Mouse (Mus musculus) ES-E14 (cell line): ENCODE results near the gene Apon. TPM values are rescaled to one million over a fixed set of nuclear protein-coding genes. Genes with fewer than 3 reads are reported as not detected.

Experiments
- DNase-seq: peaks from one replicate; pipeline ENCODE4 v3.0.0-alpha.2; 2013; ENCODE audit warnings: low read depth, low spot score
- H3K27ac ChIP-seq: 2 replicates; pipeline ENCODE4 v1.5.1; 2012; ENCODE audit warnings: low read depth, mild to moderate bottlenecking, low read length, moderate library complexity, mixed read lengths; ENCODE audit not compliant: poor library complexity, insufficient read depth, severe bottlenecking
- H3K36me3 ChIP-seq: 2 replicates; pipeline ENCODE4 v1.6.1; 2012; ENCODE audit warnings: mild to moderate bottlenecking, low read length, moderate library complexity, mixed read lengths; ENCODE audit not compliant: control insufficient read depth, poor library complexity, insufficient read depth, severe bottlenecking
- H3K4me1 ChIP-seq, 2 experiments: fragments of 150-350 bp in 1 of 2; sonication (generic) in 1 of 2; 2 replicates each; pipeline ENCODE4 v1.6.1; 2012; ENCODE audit warnings: low read length in 2 of 2, mild to moderate bottlenecking in 1 of 2, mixed read lengths in 1 of 2; ENCODE audit not compliant: control insufficient read depth in 2 of 2, insufficient read depth in 2 of 2, poor library complexity in 1 of 2
- H3K4me3 ChIP-seq, 2 experiments: fragments of 150-350 bp in 1 of 2; sonication (generic) in 1 of 2; 2 replicates each; pipeline ENCODE4 v1.5.1; 2012; ENCODE audit warnings: low read length in 2 of 2, low read depth in 1 of 2, mild to moderate bottlenecking in 1 of 2, mixed read lengths in 1 of 2; ENCODE audit not compliant: insufficient read depth in 1 of 2, poor library complexity in 1 of 2, severe bottlenecking in 1 of 2
- H3K9ac ChIP-seq: 2 replicates; pipeline ENCODE4 v1.6.1; 2012; ENCODE audit warnings: low read depth, mild to moderate bottlenecking, low read length, mixed read lengths; ENCODE audit not compliant: poor library complexity, insufficient read depth, severe bottlenecking
- H3K9me3 ChIP-seq: fragments of 150-350 bp; sonication (generic); 2 replicates; pipeline ENCODE4 v1.6.1; 2012; ENCODE audit warnings: low read depth, mild to moderate bottlenecking, low read length; ENCODE audit not compliant: control insufficient read depth, insufficient read depth
- CHD2 ChIP-seq: IDR thresholded peaks from 2 replicates; pipeline ENCODE4 v1.6.1; 2014; ENCODE audit warnings: mild to moderate bottlenecking, low read depth, low read length, inconsistent platforms
- HCFC1 ChIP-seq: IDR thresholded peaks from 2 replicates; pipeline ENCODE4 v1.6.1; 2012; ENCODE audit warnings: low read length, inconsistent platforms, borderline replicate concordance; ENCODE audit not compliant: insufficient read depth
- MAFK ChIP-seq: IDR thresholded peaks from 2 replicates; pipeline ENCODE4 v1.6.1; 2014; ENCODE audit warnings: mild to moderate bottlenecking, low read depth, low read length, inconsistent platforms; ENCODE audit not compliant: insufficient read depth
- ZC3H11A ChIP-seq: IDR thresholded peaks from 2 replicates; pipeline ENCODE4 v1.6.1; 2012; ENCODE audit warnings: low read depth, mild to moderate bottlenecking, inconsistent platforms, low read length, borderline replicate concordance
- ZNF384 ChIP-seq: IDR thresholded peaks from 2 replicates; pipeline ENCODE4 v1.6.1; 2012; ENCODE audit warnings: low read depth, low read length, inconsistent platforms
- in situ Hi-C, 2 experiments: fragments of 600-800 bp; cut with MboI; formaldehyde crosslinking; loops; one replicate each; pipeline ENCODE4 v1.15.1; 2025; ENCODE audit warnings: low sequenced_read_pairs in 2 of 2, inconsistent platforms in 1 of 2; ENCODE audit not compliant: unreplicated experiment in 2 of 2
- total RNA-seq: library from RNA; depleted of rRNA; stranded (reverse); fragments of 300-350 nt; gene quantifications from 2 replicates; pipeline ENCODE4 v1.2.3, GENCODE M21; 2012

Gene Apon
- total RNA-seq, 1 experiment, result 0.31 TPM

DNA sequence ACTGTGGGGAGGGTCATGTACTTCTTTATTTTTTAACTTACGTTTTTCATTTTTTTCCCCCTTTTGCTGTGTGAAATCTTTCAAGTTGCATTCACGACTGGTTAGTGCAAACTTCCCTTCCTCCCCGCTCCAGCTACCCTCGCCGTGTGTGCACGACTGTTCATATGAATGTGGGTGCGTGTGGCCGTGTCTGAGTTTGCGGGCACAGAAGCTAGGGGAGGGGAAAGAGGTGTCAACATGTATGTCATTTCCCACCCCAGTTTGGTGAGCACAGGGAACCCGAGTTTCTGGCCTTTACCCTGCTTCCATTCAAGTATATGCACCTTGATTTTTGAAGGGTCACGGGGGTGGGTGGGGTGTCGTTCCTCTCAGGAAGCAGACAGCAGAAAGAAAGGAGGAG, 23.3 kb upstream of the Apon start:
- Histone ChIP-seq H3K27ac (no peak overlapping the region), H3K9me3 (no peaks in the 10 kb centered on the region), H3K36me3 (peaks cover 10% of the 10 kb centered on the region), H3K4me3 (peak overlapping the region; percentile 3 to 13; a peak in 2 of 4 replicates), H3K9ac (peak overlapping the region; percentile 53), H3K4me1 (peaks cover 0 to 18% of the 10 kb centered on the region in 2 experiments; a peak in 2 of 4 replicates)
- no peak for TF ChIP-seq MAFK
- no peak for TF ChIP-seq ZNF384
- no peak for TF ChIP-seq ZC3H11A
- no peak for TF ChIP-seq HCFC1
- TF ChIP-seq CHD2, result no peak
- in situ Hi-C loops, result no loop called here
- DNase-seq, result no peak

DNA sequence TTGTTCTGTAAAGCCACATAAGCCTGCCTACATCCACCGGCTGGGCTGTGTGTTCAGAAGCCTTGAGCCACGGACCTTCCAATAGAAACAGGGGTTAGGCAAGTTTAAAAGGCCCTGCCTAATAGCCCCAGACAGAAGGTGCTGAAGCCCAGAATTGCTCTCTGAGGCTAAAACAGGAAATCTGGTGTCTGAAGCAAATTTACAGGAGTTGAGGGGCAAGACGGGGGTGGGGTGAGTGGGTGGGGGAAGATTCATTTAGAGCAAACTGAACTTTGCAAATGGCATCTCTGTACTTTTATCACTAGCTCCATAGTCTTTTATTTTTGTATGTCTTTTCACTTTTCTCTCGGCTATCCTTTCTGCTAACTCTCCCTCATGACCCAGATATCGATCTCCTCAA, 22.8 kb upstream of the Apon start:
- Histone ChIP-seq H3K4me3 (peak overlapping the region; percentile 92 to 99; a peak in 3 of 4 replicates), H3K27ac (no peak overlapping the region; the same call in 1 of the 2 replicates), H3K9ac (peak overlapping the region; percentile 53; the same call in 1 of the 2 replicates), H3K9me3 (no peaks in the 10 kb centered on the region), H3K36me3 (peaks cover 13% of the 10 kb centered on the region), H3K4me1 (peaks cover 0 to 16% of the 10 kb centered on the region in 2 experiments; a peak in 2 of 4 replicates)
- TF ChIP-seq ZC3H11A, result no peak
- no peak for TF ChIP-seq CHD2
- TF ChIP-seq MAFK, result no peak
- TF ChIP-seq HCFC1, result no peak
- no peak for TF ChIP-seq ZNF384
- DNase-seq, result no peak
- in situ Hi-C loops, result no loop called here

DNA sequence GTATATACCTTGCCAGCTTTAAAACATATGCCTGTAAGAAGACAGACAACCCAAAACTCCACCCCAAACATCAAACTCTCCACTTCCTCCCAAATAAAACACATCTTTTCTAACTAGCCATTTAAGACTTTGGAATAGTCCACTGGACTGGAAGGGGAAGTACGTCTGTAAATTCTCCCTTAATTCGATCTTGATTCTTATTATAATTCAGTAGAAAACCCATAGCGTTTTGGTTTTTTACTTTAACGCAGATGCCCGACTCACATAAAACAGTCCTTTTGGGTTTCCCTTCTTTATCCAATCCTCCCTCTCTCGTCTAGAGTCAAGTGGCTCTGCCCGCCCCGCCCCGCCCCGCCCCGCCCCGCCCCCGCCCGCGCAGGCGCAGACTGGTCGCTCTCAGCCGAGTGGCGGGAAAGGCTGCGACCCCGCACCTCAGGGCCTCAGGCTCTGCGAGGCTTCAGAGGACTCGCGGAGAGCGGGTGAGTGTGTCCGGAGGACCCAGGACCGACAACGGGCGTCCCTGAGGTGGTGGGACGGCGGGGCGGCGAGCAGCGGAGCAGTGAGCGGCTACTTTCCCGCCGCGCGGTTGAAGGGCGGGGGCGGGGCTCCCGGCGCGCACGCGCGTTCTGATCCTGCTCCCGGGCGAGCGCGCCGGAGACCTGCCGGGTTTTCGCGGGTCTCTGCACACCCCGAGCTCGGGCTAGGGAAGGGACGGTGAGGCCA, 22.0 kb upstream of the Apon start, which contains the start of gene Timeless:
Gene Timeless, plus strand, starts transcription at position 369 of the 723 bp plus-strand sequence.
- Histone ChIP-seq H3K36me3 (peaks cover 13% of the 10 kb centered on the region), H3K9me3 (no peaks in the 10 kb centered on the region), H3K9ac (peak within 1 kb of the TSS; percentile 100), H3K4me3 (peak within 1 kb of the TSS; percentile 92 to 99), H3K27ac (peak within 1 kb of the TSS; percentile 99), H3K4me1 (peaks cover 0 to 13% of the 10 kb centered on the region in 2 experiments; a peak in 2 of 4 replicates)
- in situ Hi-C loops, result no loop called here
- peak; percentile 65 for DNase-seq
- no peak for TF ChIP-seq CHD2

DNA sequence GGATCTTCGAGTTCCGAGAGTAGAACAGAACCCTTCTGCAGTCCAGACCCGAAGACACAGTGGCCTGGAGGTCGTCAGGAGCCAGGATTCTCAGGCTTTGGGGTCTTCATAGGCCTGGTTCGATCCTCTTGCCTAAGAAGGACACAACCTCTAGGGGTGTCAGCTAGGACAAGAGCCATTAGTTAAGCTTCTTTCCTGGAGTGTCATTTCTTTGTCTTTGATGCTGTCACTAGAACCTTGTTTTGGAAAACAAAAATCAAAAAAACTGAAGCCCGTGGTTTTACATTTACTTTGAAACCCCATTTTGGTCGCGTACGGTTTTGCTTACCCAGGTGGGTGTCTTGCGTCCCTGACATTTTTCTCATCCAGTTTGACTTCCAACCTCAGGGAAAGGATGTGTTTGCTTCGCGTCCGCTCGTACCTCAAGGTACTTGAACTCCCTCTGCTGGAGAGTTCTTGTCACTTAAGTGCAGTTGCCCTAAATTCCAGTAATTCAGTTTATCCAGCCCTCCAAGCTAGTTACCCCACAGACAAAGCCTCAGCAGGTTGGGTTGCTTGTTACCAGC, 21.4 kb upstream of the Apon start:
- Histone ChIP-seq H3K27ac (peak overlapping the region; percentile 99), H3K4me3 (peak overlapping the region; percentile 92 to 99), H3K36me3 (peaks cover 13% of the 10 kb centered on the region), H3K9me3 (no peaks in the 10 kb centered on the region), H3K9ac (peak overlapping the region; percentile 100), H3K4me1 (peaks cover 0 to 13% of the 10 kb centered on the region in 2 experiments; a peak in 2 of 4 replicates)
- in situ Hi-C loops, result no loop called here
- peak; percentile 65 for DNase-seq
- TF ChIP-seq ZNF384, result no peak
- TF ChIP-seq ZC3H11A, result no peak

DNA sequence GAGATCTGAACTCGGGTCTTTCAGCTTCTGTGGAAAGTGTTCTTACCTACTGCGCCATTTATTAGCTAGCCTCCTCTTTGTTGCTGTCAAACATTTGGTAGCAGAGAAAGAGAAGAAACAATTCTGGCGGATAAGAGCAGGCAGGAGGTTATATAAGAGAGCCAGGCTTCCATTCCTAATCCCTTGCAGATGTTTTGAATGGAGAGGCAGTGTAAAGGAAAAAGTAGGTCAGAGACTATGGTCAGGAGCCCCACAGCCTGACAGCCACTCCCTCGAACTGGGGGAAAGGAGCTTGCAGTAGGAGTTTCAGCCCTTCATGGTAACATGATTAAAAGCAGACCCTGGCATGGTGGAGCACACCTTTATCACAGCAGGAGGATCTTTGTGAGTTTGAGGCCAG, 17.6 kb upstream of the Apon start:
- Histone ChIP-seq H3K4me1 (peaks cover 0 to 19% of the 10 kb centered on the region in 2 experiments; a peak in 2 of 4 replicates), H3K9me3 (no peaks in the 10 kb centered on the region), H3K9ac (no peak overlapping the region), H3K4me3 (no peak overlapping the region), H3K36me3 (peaks cover 24% of the 10 kb centered on the region), H3K27ac (no peak overlapping the region)
- no peak for DNase-seq
- TF ChIP-seq MAFK, result no peak
- TF ChIP-seq CHD2, result no peak
- no peak for TF ChIP-seq ZNF384
- TF ChIP-seq ZC3H11A, result no peak
- TF ChIP-seq HCFC1, result no peak
- in situ Hi-C loops, result no loop called here
